Mouse (Mus musculus) liver, postnatal 0 days (tissue): ENCODE data around the gene Hes6. TPM values are rescaled to one million over a fixed set of nuclear protein-coding genes. Genes with fewer than 3 reads are reported as not detected.

Experiments used
- ATAC-seq: fragments of 200-750 bp; cut with Nextera tagmentation; 2 replicates; pipeline ENCODE4 v1.8.0; 2017; ENCODE audit warnings: mild to moderate bottlenecking, moderate library complexity
- DNase-seq: peaks from one replicate; pipeline ENCODE4 v3.0.0-alpha.2; 2016
- H3K27ac ChIP-seq: fragments of 300-500 bp; sonication (generic); 2 replicates; pipeline ENCODE4 v1.5.1; 2014; ENCODE audit warnings: antibody characterized with exemption, moderate library complexity, mild to moderate bottlenecking, low read depth
- H3K27me3 ChIP-seq: fragments of 300-500 bp; sonication (generic); 2 replicates; pipeline ENCODE4 v1.6.1; 2014; ENCODE audit warnings: low read length, control low read depth, mixed read lengths; ENCODE audit not compliant: insufficient read depth
- H3K36me3 ChIP-seq: fragments of 300-500 bp; sonication (generic); replicated peaks from 2 replicates; pipeline ENCODE4 v1.6.1; 2014; ENCODE audit warnings: mild to moderate bottlenecking, control low read depth, low read length, moderate library complexity, mixed read lengths; ENCODE audit not compliant: insufficient read depth
- H3K4me1 ChIP-seq: fragments of 300-500 bp; sonication (generic); 2 replicates; pipeline ENCODE4 v1.6.1; 2014; ENCODE audit warnings: antibody characterized with exemption, mild to moderate bottlenecking, control low read depth; ENCODE audit not compliant: insufficient read depth
- H3K4me2 ChIP-seq: fragments of 300-500 bp; sonication (generic); 2 replicates; pipeline ENCODE4 v1.6.1; 2014; ENCODE audit warnings: low read depth, mild to moderate bottlenecking, low read length, moderate library complexity, mixed read lengths
- H3K4me3 ChIP-seq: fragments of 300-500 bp; sonication (generic); 2 replicates; pipeline ENCODE4 v1.5.1; 2014; ENCODE audit warnings: low read depth, low read length
- H3K9ac ChIP-seq: fragments of 300-500 bp; sonication (generic); replicated peaks from 2 replicates; pipeline ENCODE4 v1.6.1; 2014; ENCODE audit warnings: mild to moderate bottlenecking, moderate library complexity
- H3K9me3 ChIP-seq: fragments of 300-500 bp; sonication (generic); 2 replicates; pipeline ENCODE4 v1.6.1; 2016; ENCODE audit warnings: mild to moderate bottlenecking, control low read depth, low read length, mixed read lengths
- CTCF ChIP-seq: sonication (generic); IDR thresholded peaks from 2 replicates; pipeline ENCODE4 v1.5.1; 2016; ENCODE audit warnings: antibody characterized with exemption, low read depth
- EP300 ChIP-seq: IDR thresholded peaks from 2 replicates; pipeline ENCODE4 v1.6.1; 2016; ENCODE audit warnings: antibody characterized with exemption, low read depth, mild to moderate bottlenecking
- WGBS: fragments of 180-500 bp; shearing (Covaris S2); extraction: QIAGEN DNeasy Blood & Tissue Kit; methylation state at CpG from one replicate; pipeline ENCODE4 v1.1.7; 2014; ENCODE audit not compliant: insufficient replicate concordance; 5-methylcytosine and 5-hydroxymethylcytosine counted together
- polyA plus RNA-seq: library from polyadenylated mRNA; unstranded; fragments of >200 nt; fragmentation: Nextera tagmentation; extraction: Ambion mirVana; gene quantifications from 2 replicates; pipeline ENCODE4 v1.2.1, GENCODE M21; 2015

Hes6 gene
- polyA plus RNA-seq, 1 experiment from 2014 or later = 35.0 TPM

DNA sequence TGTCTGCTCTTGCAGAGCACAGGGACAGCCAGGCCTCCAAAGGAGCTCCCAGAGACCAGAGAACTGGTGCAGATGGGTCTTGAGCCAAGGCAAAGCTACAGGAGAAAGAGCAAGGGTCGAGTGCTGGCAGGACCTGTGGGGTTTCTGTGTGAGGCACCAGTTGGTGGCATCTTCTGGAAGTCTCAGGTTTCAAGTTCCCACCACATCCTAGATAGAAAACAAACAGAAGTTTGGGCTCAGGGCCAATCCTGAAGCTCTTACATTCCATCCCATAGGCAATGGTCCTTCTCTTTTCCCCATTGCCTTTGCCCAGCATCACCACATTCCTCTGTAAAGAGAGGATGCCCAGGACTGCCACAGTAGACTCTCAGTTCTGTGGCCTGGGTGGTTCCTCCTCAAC is 8.9 kb downstream of the Hes6 start:
- no peak for DNase-seq
- Histone ChIP-seq H3K27ac (no peak overlapping the region), H3K27me3 (no peaks in the 10 kb centered on the region), H3K4me2 (no peak overlapping the region), H3K36me3 (no peaks in the 10 kb centered on the region), H3K9ac (no peak overlapping the region), H3K4me1 (no peaks in the 10 kb centered on the region), H3K9me3 (no peaks in the 10 kb centered on the region), H3K4me3 (no peak overlapping the region)
- no peak for ATAC-seq
- WGBS = 23% methylated on average over 1 of the region's 1 CpGs
- TF ChIP-seq EP300 (no peak), CTCF (no peak)

DNA sequence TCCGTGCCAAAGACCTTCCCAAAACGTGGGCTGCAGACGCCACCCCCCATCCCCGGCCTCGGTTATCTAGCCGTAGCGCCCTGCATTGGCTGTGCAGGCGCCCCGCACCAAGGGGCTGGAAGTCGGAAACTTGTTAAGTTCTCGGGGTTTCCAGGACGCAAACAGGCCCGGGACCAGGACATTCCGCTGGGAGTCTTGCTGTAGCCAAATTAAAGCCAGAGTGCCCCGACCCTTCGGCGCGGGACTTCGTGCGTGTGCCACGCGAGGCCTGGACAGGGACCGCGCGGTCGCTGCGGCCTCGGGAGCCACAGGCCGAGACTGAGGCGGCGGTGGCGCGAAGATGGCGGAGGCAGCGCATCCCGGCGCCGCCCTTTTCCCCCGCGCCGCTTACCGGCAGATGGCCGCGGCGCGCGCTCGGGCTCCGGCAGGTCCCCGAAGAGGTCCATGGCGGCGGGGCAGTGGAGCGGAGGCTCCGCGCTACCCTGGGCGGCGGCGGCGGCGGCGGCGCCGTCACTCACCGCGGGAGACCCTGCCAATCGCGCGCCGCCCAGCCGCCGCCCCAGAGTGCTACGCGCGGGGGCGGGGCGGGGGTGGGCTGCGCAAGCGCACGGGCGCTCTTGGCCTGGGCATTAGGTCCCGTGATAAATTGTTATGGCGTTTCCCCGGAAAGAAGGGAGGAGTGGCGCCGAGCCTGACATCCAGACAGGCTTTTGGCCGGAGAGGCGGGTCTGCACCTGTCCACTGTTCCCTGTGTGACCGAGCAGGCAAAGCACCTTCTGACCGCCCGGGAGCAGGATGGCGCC is 15.4 kb downstream of the Hes6 start, which contains the start of gene Ilkap:
Gene Ilkap (minus strand): TSS at position 556 of the 803 bp plus-strand sequence.
- DNase-seq (peak; percentile 92), ATAC-seq (peak; percentile 97)
- H3K4me1 ChIP-seq = peaks cover 23% of the 10 kb centered on the region
- TF ChIP-seq EP300 = no peak
- TF ChIP-seq CTCF = no peak
- H3K4me2 ChIP-seq = peak within 1 kb of the TSS; percentile 77
- H3K4me3 ChIP-seq = peak within 1 kb of the TSS; percentile 80
- 2% methylated on average over 71 of the region's 91 CpGs for WGBS
- no peaks in the 10 kb centered on the region for H3K27me3 ChIP-seq
- peaks cover 12% of the 10 kb centered on the region for H3K36me3 ChIP-seq
- no peaks in the 10 kb centered on the region for H3K9me3 ChIP-seq
- H3K9ac ChIP-seq = peak within 1 kb of the TSS; percentile 83
- peak within 1 kb of the TSS; percentile 89 for H3K27ac ChIP-seq

DNA sequence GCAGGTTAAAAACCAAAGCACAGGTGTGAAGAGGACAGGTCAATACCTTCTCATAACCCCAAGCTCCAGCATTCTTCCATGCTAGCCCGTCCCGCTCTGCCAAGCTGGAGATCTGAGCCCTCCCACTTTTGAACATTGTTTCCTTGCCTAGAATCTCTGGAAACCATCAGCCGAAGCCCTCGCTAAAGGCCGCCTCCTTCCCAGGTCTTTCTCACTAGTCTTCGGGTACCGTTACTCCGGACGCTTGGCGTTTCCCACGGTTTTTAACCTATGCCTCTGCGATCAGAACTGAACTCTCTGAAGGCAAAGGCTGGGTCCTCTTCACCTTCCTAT is 15.9 kb downstream of the Hes6 start:
- H3K4me1 ChIP-seq = peaks cover 23% of the 10 kb centered on the region
- H3K9ac ChIP-seq = peak overlapping the region; percentile 83
- WGBS = under 1% methylated on average over 12 of the region's 12 CpGs
- TF ChIP-seq CTCF (no peak), EP300 (no peak)
- peak overlapping the region; percentile 77 for H3K4me2 ChIP-seq
- H3K4me3 ChIP-seq = peak overlapping the region; percentile 80
- H3K27me3 ChIP-seq = no peaks in the 10 kb centered on the region
- H3K36me3 ChIP-seq = peaks cover 17% of the 10 kb centered on the region
- ATAC-seq (0 out of 2 replicates have a peak, but pooled peaks have one; percentile 1), DNase-seq (no peak)
- H3K27ac ChIP-seq = peak overlapping the region; percentile 89
- no peaks in the 10 kb centered on the region for H3K9me3 ChIP-seq

DNA sequence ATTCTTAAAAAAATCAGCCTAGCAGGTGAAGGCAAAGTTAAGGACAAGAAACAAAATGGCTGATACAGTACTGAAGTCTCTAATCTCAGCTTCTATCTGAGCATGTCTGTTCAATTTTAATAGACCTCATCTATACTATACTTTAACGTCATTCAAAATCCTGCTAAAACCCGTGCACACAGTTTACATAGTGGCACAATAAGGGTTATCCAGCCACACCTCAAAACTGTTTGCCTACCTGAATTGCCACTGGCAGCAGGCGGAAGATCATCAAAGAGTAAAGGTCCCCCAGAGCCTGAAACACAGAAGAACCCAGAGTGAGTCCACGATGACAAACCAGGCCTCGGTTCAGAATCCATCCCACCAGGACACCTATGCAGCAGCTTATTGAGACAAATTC is 23.5 kb downstream of the Hes6 start:
- no peak overlapping the region for H3K9ac ChIP-seq
- no peak overlapping the region for H3K27ac ChIP-seq
- ATAC-seq = no peak
- H3K27me3 ChIP-seq = no peaks in the 10 kb centered on the region
- TF ChIP-seq CTCF (no peak), EP300 (no peak)
- H3K9me3 ChIP-seq = no peaks in the 10 kb centered on the region
- peaks cover 8% of the 10 kb centered on the region; the same call in 1 of the 2 replicates for H3K4me1 ChIP-seq
- H3K36me3 ChIP-seq = peaks cover 72% of the 10 kb centered on the region
- no peak overlapping the region for H3K4me3 ChIP-seq
- DNase-seq = no peak
- no peak overlapping the region for H3K4me2 ChIP-seq
- WGBS = 85% methylated on average over 5 of the region's 5 CpGs

DNA sequence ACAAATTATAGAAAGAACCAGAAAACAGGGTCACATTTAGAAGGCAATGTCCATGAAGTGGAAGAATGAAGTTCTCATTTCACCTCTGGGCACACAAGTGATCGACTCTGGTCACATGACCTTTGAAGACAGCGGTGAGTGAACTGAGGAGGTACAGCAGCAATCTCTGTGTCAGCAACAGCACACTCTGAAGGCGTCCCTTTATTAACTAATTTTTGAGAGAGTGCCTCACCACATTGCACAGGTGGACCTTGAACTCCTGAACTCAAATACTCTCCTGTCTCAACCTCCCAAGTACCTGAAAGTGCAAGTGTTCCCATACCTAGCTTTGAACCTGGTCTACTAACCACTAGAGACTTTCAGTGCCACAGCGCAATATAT is 32.8 kb downstream of the Hes6 start:
- Histone ChIP-seq H3K9ac (no peak overlapping the region), H3K36me3 (peaks cover 89% of the 10 kb centered on the region), H3K9me3 (no peaks in the 10 kb centered on the region), H3K4me1 (no peaks in the 10 kb centered on the region), H3K4me3 (no peak overlapping the region), H3K4me2 (no peak overlapping the region), H3K27me3 (no peaks in the 10 kb centered on the region), H3K27ac (no peak overlapping the region)
- ATAC-seq (no peak), DNase-seq (no peak)
- WGBS = 88% methylated on average over 4 of the region's 4 CpGs
- TF ChIP-seq CTCF = no peak
- TF ChIP-seq EP300 = no peak

DNA sequence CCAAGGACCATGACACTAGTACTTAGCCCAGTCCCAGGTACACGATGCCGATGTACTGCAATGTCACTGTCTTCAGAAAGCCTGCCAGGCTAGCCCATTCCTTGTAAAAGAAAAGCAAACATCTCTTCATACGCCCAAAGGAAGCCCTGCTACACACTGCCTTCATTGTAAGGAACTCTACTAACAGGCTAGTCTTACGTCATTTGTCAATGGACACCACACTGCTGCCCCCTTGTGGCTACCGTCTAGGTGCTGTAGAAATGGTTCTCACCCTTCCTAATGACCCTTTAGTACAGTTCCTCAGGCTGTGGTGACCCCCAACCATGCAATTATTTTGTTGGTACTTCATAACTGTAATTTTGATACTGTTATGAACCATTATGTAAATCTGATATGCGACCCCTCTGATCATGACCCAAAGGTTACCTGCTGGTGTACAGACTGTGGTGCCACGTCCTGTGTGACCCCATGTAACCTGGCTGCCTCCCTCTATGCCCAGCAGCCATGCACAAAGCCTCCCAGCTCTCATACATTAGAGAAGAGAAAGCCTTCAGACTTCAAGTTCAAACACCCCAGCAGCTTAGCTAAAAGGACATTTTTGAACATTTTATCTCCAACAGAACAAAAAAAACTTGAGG is 33.3 kb downstream of the Hes6 start:
- Histone ChIP-seq H3K9me3 (no peaks in the 10 kb centered on the region), H3K4me2 (no peak overlapping the region), H3K9ac (no peak overlapping the region), H3K4me1 (no peaks in the 10 kb centered on the region), H3K27me3 (no peaks in the 10 kb centered on the region), H3K27ac (no peak overlapping the region), H3K4me3 (no peak overlapping the region), H3K36me3 (peaks cover 91% of the 10 kb centered on the region)
- ATAC-seq (peak; percentile 81), DNase-seq (peak; percentile 88)
- WGBS = 60% methylated on average over 7 of the region's 7 CpGs
- TF ChIP-seq EP300 (no peak), CTCF (peak; percentile 93)
